Mouse (Mus musculus): ENCODE data around the gene Nxn.

DNA sequence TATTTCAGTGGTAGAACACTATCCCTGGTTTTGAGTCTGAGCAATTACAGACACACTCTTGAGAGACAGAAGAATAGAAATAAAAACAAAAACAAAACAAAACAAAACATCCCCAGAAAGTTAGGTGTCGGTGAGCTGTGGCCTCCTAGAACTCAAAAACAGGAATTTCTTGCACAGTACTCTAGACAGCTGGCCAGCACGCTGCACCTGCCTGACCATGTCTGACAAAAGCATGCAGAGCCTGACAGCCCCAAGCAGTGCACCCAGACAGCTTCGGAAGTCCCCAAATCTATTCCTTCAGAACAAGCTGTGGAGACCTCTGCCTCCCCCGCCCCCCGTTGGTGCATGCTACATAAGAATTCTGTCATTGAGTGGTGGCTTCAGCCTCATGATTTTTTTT is 49.1 kb downstream of the Nxn start:
- TF ChIP-seq CTCF (IDR thresholded peaks at IDR 0.05; ENCODE audit: extremely low read depth, insufficient read depth, low read length) (no peak), POLR2A (IDR thresholded peaks at IDR 0.05; ENCODE audit: extremely low read depth, insufficient read depth, low read length) (no peak)

Data from cortical plate, adult 2 months (tissue).